Mouse (Mus musculus): Measurements from ENCODE around the gene Ofcc1. TPM values are rescaled to one million over a fixed set of nuclear protein-coding genes. Genes with fewer than 3 reads are reported as not detected.
A peak's percentile ranks its signal among the peaks of the same experiment; 100 is the strongest.

Ofcc1 gene
- total RNA-seq, 2 experiments from 2014 or later, result not detected

- DNase-seq (ENCODE audit: extremely low spot score in 1 of 2, low spot score in 1 of 2), result no peak
Measured at GRCm38 (mm10) chr13:40258757-40259156, 102.5 kb downstream of the Ofcc1 start.

GRCm38 (mm10) chr13:40243821-40244220 is 117.4 kb downstream of the Ofcc1 start:
- no peak for DNase-seq (ENCODE audit: extremely low spot score in 1 of 2, low spot score in 1 of 2)

- DNase-seq (ENCODE audit: extremely low spot score in 1 of 2, low spot score in 1 of 2), result no peak
Measured at GRCm38 (mm10) chr13:40236356-40236755, 124.9 kb downstream of the Ofcc1 start.

- no peak for DNase-seq (ENCODE audit: extremely low spot score in 1 of 2, low spot score in 1 of 2)
Measured at GRCm38 (mm10) chr13:40208314-40208713, 152.9 kb downstream of the Ofcc1 start.

- DNase-seq (ENCODE audit: extremely low spot score in 1 of 2, low spot score in 1 of 2), result no peak
Measured at GRCm38 (mm10) chr13:40181786-40182185, 179.5 kb downstream of the Ofcc1 start.

GRCm38 (mm10) chr13:40171775-40172174 is 189.5 kb downstream of the Ofcc1 start:
- DNase-seq (ENCODE audit: extremely low spot score in 1 of 2, low spot score in 1 of 2), result no peak

- DNase-seq (ENCODE audit: extremely low spot score in 1 of 2, low spot score in 1 of 2), result no peak
Measured at GRCm38 (mm10) chr13:40167871-40168270, 193.4 kb downstream of the Ofcc1 start.

- no peak for DNase-seq (ENCODE audit: extremely low spot score in 1 of 2, low spot score in 1 of 2)
Measured at GRCm38 (mm10) chr13:40155466-40155865, 205.8 kb downstream of the Ofcc1 start.

- no peak for DNase-seq (ENCODE audit: extremely low spot score in 1 of 2, low spot score in 1 of 2)
Measured at GRCm38 (mm10) chr13:40139906-40140305, 221.3 kb downstream of the Ofcc1 start.

GRCm38 (mm10) chr13:40136096-40136495 is 225.2 kb downstream of the Ofcc1 start:
- no peak for DNase-seq (ENCODE audit: extremely low spot score in 1 of 2, low spot score in 1 of 2)

GRCm38 (mm10) chr13:40135670-40136069 is 225.6 kb downstream of the Ofcc1 start:
- DNase-seq (ENCODE audit: extremely low spot score in 1 of 2, low spot score in 1 of 2), result no peak

GRCm38 (mm10) chr13:40123868-40124267 is 237.4 kb downstream of the Ofcc1 start:
- no peak for DNase-seq (ENCODE audit: extremely low spot score in 1 of 2, low spot score in 1 of 2)

- no peak for DNase-seq (ENCODE audit: extremely low spot score in 1 of 2, low spot score in 1 of 2)
Measured at GRCm38 (mm10) chr13:40112336-40112735, 248.9 kb downstream of the Ofcc1 start.

- no peak for DNase-seq (ENCODE audit: extremely low spot score in 1 of 2, low spot score in 1 of 2)
Measured at GRCm38 (mm10) chr13:40076236-40076635, 285.0 kb downstream of the Ofcc1 start.

- no peak for DNase-seq (ENCODE audit: extremely low spot score in 1 of 2, low spot score in 1 of 2)
Measured at GRCm38 (mm10) chr13:40074850-40075416, 286.3 kb downstream of the Ofcc1 start.

- no peak for DNase-seq (ENCODE audit: extremely low spot score in 1 of 2, low spot score in 1 of 2)
Measured at GRCm38 (mm10) chr13:40070004-40070403, 291.2 kb downstream of the Ofcc1 start.

- no peak for DNase-seq (ENCODE audit: extremely low spot score in 1 of 2, low spot score in 1 of 2)
Measured at GRCm38 (mm10) chr13:40061281-40061680, 300.0 kb downstream of the Ofcc1 start.

GRCm38 (mm10) chr13:40037881-40038280 is 323.4 kb downstream of the Ofcc1 start:
- no peak for DNase-seq (ENCODE audit: extremely low spot score in 1 of 2, low spot score in 1 of 2)

GRCm38 (mm10) chr13:40036981-40037765 is 324.1 kb downstream of the Ofcc1 start:
- DNase-seq (ENCODE audit: extremely low spot score in 1 of 2, low spot score in 1 of 2), result peak; percentile 10 to 25

GRCm38 (mm10) chr13:40029426-40029825 is 331.8 kb downstream of the Ofcc1 start:
- DNase-seq (ENCODE audit: extremely low spot score in 1 of 2, low spot score in 1 of 2), result no peak

GRCm38 (mm10) chr13:40028827-40029226 is 332.4 kb downstream of the Ofcc1 start:
- DNase-seq (ENCODE audit: extremely low spot score in 1 of 2, low spot score in 1 of 2), result no peak

- DNase-seq (ENCODE audit: extremely low spot score in 1 of 2, low spot score in 1 of 2), result no peak
Measured at GRCm38 (mm10) chr13:40025816-40026215, 335.4 kb downstream of the Ofcc1 start.

Data from layer of hippocampus, postnatal 25 days (tissue).